Mouse (Mus musculus) ES-Bruce4 (cell line): ENCODE measurements around the gene Crocc. TPM values are rescaled to one million over a fixed set of nuclear protein-coding genes. Genes with fewer than 3 reads are reported as not detected.
A peak's percentile ranks its signal among the peaks of the same experiment; 100 is the strongest.

Experiments used
- H3K27ac ChIP-seq: 2 replicates; pipeline ENCODE4 v1.5.1; 2012; ENCODE audit warnings: low read length, inconsistent platforms; ENCODE audit not compliant: insufficient read depth
- H3K27me3 ChIP-seq: 2 replicates; pipeline ENCODE4 v1.6.1; 2012; ENCODE audit warnings: mild to moderate bottlenecking, low read length, inconsistent platforms; ENCODE audit not compliant: control insufficient read depth, poor library complexity, insufficient read depth, severe bottlenecking
- H3K36me3 ChIP-seq: 2 replicates; pipeline ENCODE4 v1.6.1; 2012; ENCODE audit warnings: inconsistent platforms, mild to moderate bottlenecking, low read length, moderate library complexity; ENCODE audit not compliant: control insufficient read depth, poor library complexity, insufficient read depth, severe bottlenecking
- H3K4me1 ChIP-seq: one replicate; pipeline ENCODE4 v1.8.1; 2011; ENCODE audit warnings: low read length; ENCODE audit not compliant: control insufficient read depth, insufficient read depth
- H3K4me3 ChIP-seq: 2 replicates; pipeline ENCODE4 v1.5.1; 2011; ENCODE audit warnings: low read depth, mild to moderate bottlenecking, low read length
- H3K9ac ChIP-seq: 2 replicates; pipeline ENCODE4 v1.6.1; 2012; ENCODE audit warnings: low read depth, mild to moderate bottlenecking, inconsistent platforms; ENCODE audit not compliant: poor library complexity, severe bottlenecking
- H3K9me3 ChIP-seq: replicated peaks from 2 replicates; pipeline ENCODE4 v1.6.1; 2012; ENCODE audit warnings: mild to moderate bottlenecking, low read length, inconsistent platforms; ENCODE audit not compliant: control insufficient read depth, poor library complexity, insufficient read depth, severe bottlenecking
- CTCF ChIP-seq: IDR thresholded peaks from one replicate; pipeline ENCODE4 v1.8.1; 2011; ENCODE audit warnings: low read depth, low read length
- EP300 ChIP-seq: IDR thresholded peaks from 2 replicates; pipeline ENCODE4 v1.6.1; 2011; ENCODE audit warnings: low read depth, low read length; ENCODE audit not compliant: insufficient read depth
- POLR2A ChIP-seq: IDR thresholded peaks from one replicate; pipeline ENCODE4 v1.8.1; 2011; ENCODE audit warnings: low read length; ENCODE audit not compliant: insufficient read depth
- polyA plus RNA-seq: library from polyadenylated mRNA; stranded (reverse); fragments of >200 nt; gene quantifications from 2 replicates; pipeline ENCODE4 v1.2.4, GENCODE M21; 2011; ENCODE audit warnings: low read depth; ENCODE audit not compliant: missing spikeins, insufficient read depth, insufficient read length

The Crocc gene
- 35.0 TPM in 2 replicates for polyA plus RNA-seq

DNA sequence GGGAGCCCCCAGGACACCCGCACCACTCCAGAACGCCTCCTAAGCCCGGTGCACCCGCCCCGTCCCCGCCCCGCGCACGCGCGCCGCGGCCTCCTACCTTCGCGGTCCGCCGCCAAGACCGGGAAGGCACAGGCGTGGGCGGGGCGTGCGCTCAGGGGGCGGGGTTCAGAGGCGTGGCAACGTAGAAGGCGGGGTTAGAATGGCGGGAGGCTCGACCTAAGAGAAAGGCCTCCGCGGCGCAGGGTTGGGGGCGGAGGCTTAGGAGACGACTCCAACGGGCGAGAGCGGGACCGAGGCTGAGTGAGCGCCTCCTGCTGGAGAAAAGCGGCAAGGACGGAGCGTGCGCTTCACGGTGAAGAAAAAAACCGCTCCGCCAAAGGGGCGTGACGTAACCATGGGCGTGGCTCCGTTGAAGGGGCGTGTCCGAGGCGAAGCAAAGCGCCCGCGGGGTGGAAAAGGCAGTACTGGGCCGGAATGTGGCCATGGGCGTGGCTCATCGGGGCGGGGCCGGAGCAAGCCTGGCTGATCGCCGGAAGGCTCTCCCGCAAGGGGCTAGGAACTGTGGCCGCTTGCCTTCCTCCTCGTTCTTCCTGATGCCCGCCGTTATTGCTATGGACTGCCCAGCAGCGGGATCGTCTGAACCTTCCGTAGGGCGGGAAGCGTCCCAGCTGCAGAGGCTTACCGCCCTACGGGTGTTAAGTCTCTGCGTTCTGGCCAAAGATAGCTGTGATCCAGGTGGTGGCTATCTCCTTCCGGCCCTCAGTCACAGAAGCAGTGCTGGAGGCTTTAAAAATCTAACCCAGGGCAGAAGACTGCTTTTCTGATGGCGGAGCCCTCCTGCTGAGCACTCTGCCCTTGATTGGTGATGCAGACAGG lies at the start of gene Crocc:
Crocc (minus strand) TSS at position 125 of the 876 bp plus-strand sequence.
- Histone ChIP-seq H3K4me3 (peak within 1 kb of the TSS; percentile 95), H3K9ac (peak within 1 kb of the TSS; percentile 89), H3K27ac (peak within 1 kb of the TSS; percentile 91), H3K9me3 (no peaks in the 10 kb centered on the region), H3K4me1 (peaks cover 4% of the 10 kb centered on the region), H3K27me3 (no peaks in the 10 kb centered on the region), H3K36me3 (no peaks in the 10 kb centered on the region)
- TF ChIP-seq POLR2A (peak; percentile 84), CTCF (peak; percentile 94), EP300 (peak; percentile 51; the same call in 1 of the 2 replicates)

DNA sequence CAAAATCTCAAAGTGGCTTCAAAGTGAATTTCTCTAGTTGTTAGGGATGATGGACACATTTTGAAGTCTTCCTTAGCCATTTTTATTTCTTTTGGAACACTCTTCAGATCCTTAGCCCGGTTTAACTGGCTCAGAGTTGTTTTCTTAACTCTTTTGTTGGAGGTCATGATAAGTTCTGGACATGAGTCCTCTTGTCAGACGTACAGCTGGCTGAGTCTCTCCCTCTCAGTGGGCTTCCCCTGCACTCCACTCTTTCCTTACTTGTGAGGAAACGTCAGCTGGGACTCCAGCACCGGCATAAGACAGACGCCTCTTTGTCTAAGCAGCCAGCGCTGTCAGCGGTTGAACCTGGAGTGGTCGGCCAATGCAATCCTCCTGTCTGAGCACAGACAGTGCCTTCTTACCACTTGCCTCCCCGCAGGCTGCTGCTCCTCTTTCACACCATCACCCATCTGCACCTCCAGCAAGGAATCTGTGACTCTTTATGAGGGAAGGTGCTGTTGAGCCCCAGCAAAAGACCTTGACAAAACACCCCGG lies 47.9 kb upstream of the Crocc start:
- H3K36me3 ChIP-seq: no peaks in the 10 kb centered on the region
- H3K27me3 ChIP-seq: no peaks in the 10 kb centered on the region
- no peak overlapping the region for H3K27ac ChIP-seq
- H3K4me1 ChIP-seq: no peaks in the 10 kb centered on the region
- TF ChIP-seq EP300 (no peak), POLR2A (no peak), CTCF (no peak)
- H3K4me3 ChIP-seq: no peak overlapping the region
- peaks cover 4% of the 10 kb centered on the region; the same call in 1 of the 2 replicates for H3K9me3 ChIP-seq
- no peak overlapping the region for H3K9ac ChIP-seq

DNA sequence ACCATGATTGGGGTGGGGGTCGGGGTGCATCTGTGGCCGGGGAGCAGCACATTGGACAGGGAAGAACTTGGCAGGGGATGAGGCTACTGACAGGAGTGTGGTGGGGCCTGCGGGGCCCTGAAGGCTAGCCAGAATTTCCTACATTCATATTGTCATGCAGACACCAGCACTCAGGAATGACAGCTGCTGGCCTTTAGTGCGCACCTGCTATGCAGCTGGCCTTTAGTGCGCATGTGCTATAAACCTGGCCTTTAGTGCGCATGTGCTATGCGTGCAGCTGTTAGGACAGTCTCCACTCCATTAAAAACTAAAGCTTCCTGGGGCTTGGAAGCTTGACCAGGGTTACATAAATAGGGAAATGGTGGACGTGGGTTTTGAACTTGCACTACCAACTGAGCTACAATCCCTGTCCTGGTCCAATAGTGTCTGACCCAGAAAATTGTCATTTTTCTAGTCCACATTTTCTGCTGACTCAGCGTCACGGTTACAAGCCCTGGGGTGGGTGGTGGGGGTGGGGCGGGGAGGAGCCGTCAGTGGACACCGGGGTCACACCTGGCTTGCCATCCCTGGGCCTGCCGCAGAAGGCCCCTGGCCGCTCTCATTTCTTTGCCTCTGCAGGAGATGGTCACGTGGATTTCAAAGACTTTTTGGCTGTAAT lies 46.3 kb upstream of the Crocc start:
- no peak overlapping the region for H3K9ac ChIP-seq
- no peak overlapping the region for H3K4me3 ChIP-seq
- no peaks in the 10 kb centered on the region for H3K4me1 ChIP-seq
- H3K36me3 ChIP-seq: no peaks in the 10 kb centered on the region
- peaks cover 4% of the 10 kb centered on the region; the same call in 1 of the 2 replicates for H3K9me3 ChIP-seq
- H3K27me3 ChIP-seq: no peaks in the 10 kb centered on the region
- no peak for TF ChIP-seq CTCF
- no peak for TF ChIP-seq POLR2A
- TF ChIP-seq EP300: no peak
- H3K27ac ChIP-seq: no peak overlapping the region

DNA sequence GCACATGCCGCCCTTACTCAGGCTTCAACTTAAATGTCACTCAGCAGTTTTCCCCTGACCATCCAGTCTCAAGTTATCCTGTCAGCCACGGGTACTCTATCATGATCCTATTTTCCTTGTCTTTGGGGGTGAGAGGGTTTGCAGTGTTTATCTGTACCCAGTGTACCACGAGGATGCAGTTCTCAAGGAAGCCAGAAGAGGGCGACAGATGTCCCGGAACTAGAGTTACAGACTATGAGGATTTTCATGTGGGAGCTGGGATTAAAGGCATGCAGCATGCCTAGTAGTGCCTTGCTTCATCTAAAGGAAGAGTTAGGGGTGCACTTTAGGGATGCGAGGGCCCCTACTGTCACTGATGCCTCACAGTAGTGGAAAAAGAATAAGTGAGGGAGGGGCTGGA lies 41.5 kb upstream of the Crocc start:
- no peaks in the 10 kb centered on the region for H3K9me3 ChIP-seq
- no peak overlapping the region for H3K4me3 ChIP-seq
- H3K4me1 ChIP-seq: peaks cover 2% of the 10 kb centered on the region
- H3K36me3 ChIP-seq: no peaks in the 10 kb centered on the region
- TF ChIP-seq CTCF (peak; percentile 48), POLR2A (no peak)
- no peak overlapping the region for H3K27ac ChIP-seq
- no peaks in the 10 kb centered on the region for H3K27me3 ChIP-seq
- no peak overlapping the region for H3K9ac ChIP-seq

DNA sequence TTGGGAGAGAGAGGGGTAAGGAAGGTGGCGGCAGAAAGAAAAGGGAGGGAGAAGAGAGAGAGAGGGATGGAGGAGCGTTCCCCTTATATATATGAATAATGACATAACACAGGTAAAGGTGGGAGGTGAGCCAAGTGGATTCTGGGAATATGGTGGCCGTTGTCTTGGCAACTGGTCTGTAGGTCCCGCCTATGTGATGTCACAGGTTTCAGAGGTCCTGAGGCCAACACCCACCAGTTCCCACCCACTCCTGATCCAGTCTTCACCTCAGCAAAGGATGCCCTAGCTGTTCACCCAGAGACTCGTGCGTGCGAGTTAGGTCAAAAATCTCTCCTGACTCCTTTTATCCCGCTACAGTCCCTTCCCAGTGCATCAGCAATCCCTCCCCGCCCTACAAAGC lies 40.9 kb upstream of the Crocc start:
- Histone ChIP-seq H3K4me1 (peaks cover 2% of the 10 kb centered on the region), H3K9ac (no peak overlapping the region), H3K4me3 (peak overlapping the region; percentile 22; the same call in 1 of the 2 replicates), H3K27me3 (no peaks in the 10 kb centered on the region), H3K9me3 (no peaks in the 10 kb centered on the region), H3K27ac (no peak overlapping the region), H3K36me3 (no peaks in the 10 kb centered on the region)
- TF ChIP-seq POLR2A (no peak), EP300 (no peak), CTCF (no peak)
